Mouse (Mus musculus) T-helper 2 cell (primary cell): ENCODE data around the gene Slc47a2.

Experiments
- in situ Hi-C: fragments of 300-600 bp; cut with MboI, MseI; formaldehyde crosslinking; loops from one replicate; pipeline ENCODE4 v1.15.1; 2025; ENCODE audit warnings: high pct_unique_total_duplicates

The Slc47a2 gene

GRCm38 (mm10) chr11:61284323-61284722 is 58.3 kb downstream of the Slc47a2 start:
- in situ Hi-C loops = loop anchor here (5.0 kb wide), 1 partner anchor 42 kb away; no protein-coding TSS in a partner anchor

DNA sequence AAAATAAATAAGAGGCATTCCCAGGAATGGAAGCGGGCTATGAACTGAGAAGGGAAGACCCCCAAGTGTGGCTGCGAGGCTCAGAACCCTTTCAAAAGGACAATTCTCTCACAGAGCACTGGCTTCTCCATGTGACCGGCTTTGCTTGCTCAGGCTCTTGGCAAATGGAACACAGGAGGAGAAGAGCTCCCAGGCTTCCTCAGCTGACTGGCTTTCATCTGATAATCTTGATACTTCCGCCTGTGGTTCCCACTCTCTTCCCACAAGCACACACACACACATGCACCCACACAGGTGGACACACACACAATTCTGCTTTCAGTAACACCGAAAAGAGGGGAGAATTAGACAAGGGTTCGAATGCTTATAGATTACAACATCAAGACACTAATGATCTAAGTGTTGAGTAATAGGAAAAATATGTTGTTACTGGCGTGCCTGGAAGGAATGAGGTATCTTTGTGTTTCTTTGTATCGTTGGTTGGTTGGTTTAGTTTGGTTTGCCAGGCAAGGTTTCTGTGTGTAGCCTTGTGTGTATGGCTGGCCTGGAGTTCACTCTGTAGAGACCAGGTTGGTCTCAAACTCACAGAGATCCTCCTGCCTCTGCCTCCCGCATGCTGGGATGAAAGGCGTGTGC is 59.1 kb downstream of the Slc47a2 start:
- in situ Hi-C loops = loop anchor here (5.0 kb wide), 1 partner anchor 41 kb away; no protein-coding TSS in a partner anchor

DNA sequence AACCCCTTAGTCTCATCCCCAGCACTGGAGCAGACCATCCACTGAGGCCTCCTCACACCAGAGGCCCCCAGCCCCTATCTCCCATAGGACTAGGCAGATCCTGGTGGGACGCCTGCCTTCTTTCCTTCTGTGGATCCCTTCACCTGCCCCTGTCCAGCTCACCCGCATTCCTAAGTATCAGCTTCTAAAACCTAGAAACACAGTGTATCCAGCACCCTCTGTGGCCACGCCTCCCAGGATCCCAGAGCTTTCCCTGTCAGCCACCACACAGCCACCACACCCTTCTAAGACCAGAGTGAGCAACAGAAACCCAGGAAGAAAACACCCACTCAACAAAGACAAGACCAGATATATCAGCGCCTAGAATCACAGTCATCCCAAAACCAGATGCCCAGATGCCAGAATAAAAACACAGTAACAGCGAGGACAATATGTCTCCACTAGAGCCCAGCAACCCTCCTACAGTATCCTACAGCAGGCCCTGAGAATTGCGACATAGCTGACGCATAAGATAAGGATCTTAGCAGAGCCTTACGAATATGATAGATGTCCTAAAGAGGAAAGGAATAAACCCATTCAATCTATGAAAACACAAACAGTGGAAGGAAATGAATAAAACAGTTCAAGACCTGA is 64.1 kb downstream of the Slc47a2 start:
- in situ Hi-C loops = no loop called here

DNA sequence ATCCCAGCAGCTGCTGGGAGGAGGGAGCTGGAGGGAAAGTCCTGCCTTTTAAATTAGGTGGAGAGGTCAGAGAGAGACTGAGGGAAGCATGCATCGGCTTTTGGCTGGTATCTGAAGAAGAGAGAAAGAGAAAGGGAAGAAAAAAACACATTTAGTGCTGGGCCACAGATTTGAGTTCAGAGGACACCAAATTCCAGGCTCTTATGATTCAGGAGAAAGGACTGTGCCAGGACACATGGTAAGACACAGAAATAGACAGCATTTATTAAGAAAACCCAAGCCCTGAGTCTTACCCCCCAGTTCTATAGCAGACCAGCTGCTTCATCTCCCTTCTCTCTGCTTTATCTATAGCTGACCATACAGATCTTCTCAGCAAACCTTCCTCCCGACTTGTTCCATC is 64.7 kb downstream of the Slc47a2 start:
- in situ Hi-C loops = no loop called here

- in situ Hi-C loops = no loop called here
Measured at GRCm38 (mm10) chr11:61276482-61276881, 66.2 kb downstream of the Slc47a2 start.

DNA sequence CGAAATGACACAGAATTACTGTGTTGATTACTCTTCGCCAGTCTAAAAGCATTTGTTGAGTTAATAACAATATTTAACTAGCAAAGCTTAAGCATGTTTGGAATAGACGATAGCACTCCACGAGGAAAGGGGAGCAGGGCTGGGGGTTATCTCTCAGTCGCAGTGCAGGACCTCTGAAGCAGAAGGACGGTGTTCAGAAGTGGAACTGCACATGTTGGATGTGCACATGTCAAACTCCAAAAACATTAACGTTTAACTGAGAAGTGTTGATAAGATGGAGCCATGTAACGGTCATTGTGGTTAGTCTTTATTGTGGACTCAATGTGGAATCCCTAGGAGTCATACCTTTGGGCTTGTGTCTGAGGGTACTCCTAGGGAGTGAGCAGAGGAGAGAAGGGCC is 67.6 kb downstream of the Slc47a2 start:
- in situ Hi-C loops = no loop called here

GRCm38 (mm10) chr11:61274421-61274820 is 68.2 kb downstream of the Slc47a2 start:
- in situ Hi-C loops = no loop called here

GRCm38 (mm10) chr11:61273928-61274327 is 68.7 kb downstream of the Slc47a2 start:
- in situ Hi-C loops = no loop called here

- in situ Hi-C loops = no loop called here
Measured at GRCm38 (mm10) chr11:61271612-61272011, 71.0 kb downstream of the Slc47a2 start.

DNA sequence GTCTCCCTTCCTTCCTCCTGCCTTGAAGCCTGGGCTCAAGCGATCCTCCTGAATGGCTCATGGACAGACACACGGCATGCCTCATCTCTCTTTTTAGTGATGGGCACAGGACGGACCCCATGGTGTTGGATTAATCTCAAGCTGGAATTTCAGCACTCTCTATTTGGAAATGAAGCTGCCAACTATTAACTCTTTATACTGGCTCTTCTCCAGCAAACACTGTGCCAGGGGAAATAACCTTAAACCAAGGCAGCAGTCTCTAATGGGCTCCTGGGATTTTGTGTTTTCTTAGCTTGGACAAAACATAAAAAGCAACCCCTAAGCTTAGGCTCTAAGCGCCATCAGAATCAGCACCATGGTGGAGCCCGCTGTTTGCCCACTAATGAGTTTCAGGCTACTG is 72.3 kb downstream of the Slc47a2 start:
- in situ Hi-C loops = no loop called here

- in situ Hi-C loops = loop anchor here (10.0 kb wide), 1 partner anchor 736 kb away; no protein-coding TSS in a partner anchor
Measured at GRCm38 (mm10) chr11:61268626-61269349, 73.9 kb downstream of the Slc47a2 start.

- in situ Hi-C loops = loop anchor here (10.0 kb wide), 1 partner anchor 738 kb away; no protein-coding TSS in a partner anchor
Measured at GRCm38 (mm10) chr11:61266551-61267533, 75.8 kb downstream of the Slc47a2 start, which contains the start of gene Aldh3a2. TSS of gene Aldh3a2 (minus strand) at chr11:61267464.

- in situ Hi-C loops = loop anchor here (10.0 kb wide), 1 partner anchor 741 kb away; no protein-coding TSS in a partner anchor
Measured at GRCm38 (mm10) chr11:61263841-61264240, 78.8 kb downstream of the Slc47a2 start.

GRCm38 (mm10) chr11:61262516-61262915 is 80.1 kb downstream of the Slc47a2 start:
- in situ Hi-C loops = loop anchor here (10.0 kb wide), 1 partner anchor 742 kb away; no protein-coding TSS in a partner anchor

DNA sequence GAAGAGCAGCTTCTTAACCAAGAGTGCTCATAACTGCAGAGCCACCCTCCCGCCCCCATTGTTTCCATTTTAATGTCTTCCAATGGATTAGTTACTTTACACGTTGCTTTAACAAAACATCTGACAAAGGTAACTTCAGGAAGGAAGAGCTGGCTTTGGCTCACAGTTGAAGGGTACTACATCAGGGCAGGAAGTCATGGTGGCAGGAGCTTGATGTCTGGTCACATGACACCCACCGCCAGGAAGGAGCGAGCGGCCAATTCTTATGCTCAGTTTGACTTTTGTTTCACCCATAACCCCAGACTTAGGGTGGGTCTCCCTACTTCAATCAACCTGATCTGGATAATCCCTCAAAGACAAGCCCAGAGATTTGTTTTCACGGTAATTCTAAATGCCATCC is 83.6 kb downstream of the Slc47a2 start:
- in situ Hi-C loops = no loop called here

DNA sequence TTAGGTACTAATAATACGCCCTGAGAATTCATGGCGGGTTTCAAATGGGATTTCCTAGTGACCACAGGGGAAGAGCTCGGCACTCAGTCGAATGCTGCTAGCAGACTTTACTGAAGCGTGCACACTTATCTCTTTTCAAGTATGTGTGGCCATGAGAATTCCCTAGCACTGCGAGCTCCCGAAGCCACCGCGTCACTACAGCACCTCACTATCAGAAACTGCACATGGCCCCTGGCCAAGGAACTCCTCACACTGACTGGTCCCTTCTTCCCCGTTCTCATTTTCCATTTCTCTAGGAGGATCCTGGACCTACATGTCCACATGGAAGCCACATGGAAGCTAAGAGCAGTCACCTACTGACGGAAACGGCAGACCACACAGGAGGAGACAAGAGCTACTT is 89.9 kb downstream of the Slc47a2 start:
- in situ Hi-C loops = no loop called here

- in situ Hi-C loops = no loop called here
Measured at GRCm38 (mm10) chr11:61251741-61252140, 90.9 kb downstream of the Slc47a2 start.
